Mouse (Mus musculus): ENCODE measurements around the gene Adcy10. TPM values are rescaled to one million over a fixed set of nuclear protein-coding genes. Genes with fewer than 3 reads are reported as not detected.

Adcy10 gene
- polyA plus RNA-seq, 1 experiment from 2014 or later = 0.13 TPM

GRCm38 (mm10) chr1:165586366-165586765, 101.4 kb downstream of the Adcy10 start:
- no peak for ATAC-seq (ENCODE audit: low FRiP score, low TSS enrichment)

GRCm38 (mm10) chr1:165587845-165588244, 102.9 kb downstream of the Adcy10 start:
- Histone ChIP-seq H3K4me2 (ENCODE audit: low read length) (no peak overlapping the region), H3K36me3 (ENCODE audit: control insufficient read depth, insufficient read depth, low read length) (peaks cover 24% of the 10 kb centered on the region), H3K27ac (replicated peaks; ENCODE audit: low read depth, low read length) (no peak overlapping the region), H3K4me3 (replicated peaks; ENCODE audit: low read depth, low read length) (no peak overlapping the region), H3K4me1 (ENCODE audit: control insufficient read depth, insufficient read depth, low read length) (no peaks in the 10 kb centered on the region), H3K9ac (replicated peaks; ENCODE audit: low read length) (no peak overlapping the region), H3K27me3 (ENCODE audit: control insufficient read depth, insufficient read depth, low read length) (no peaks in the 10 kb centered on the region), H3K9me3 (ENCODE audit: control insufficient read depth, low read length) (no peaks in the 10 kb centered on the region)
- WGBS = 85% methylated on average over 8 of the region's 8 CpGs
- ATAC-seq (ENCODE audit: low FRiP score, low TSS enrichment) (no peak), DNase-seq (no peak)

More at GRCm38 (mm10) chr1:165586366-165586765, 101.4 kb downstream of the Adcy10 start:
- 94% methylated on average over 1 of the region's 1 CpGs for WGBS
- H3K9ac ChIP-seq (replicated peaks; ENCODE audit: low read length) = no peak overlapping the region
- H3K27ac ChIP-seq (replicated peaks; ENCODE audit: low read depth, low read length) = no peak overlapping the region
- H3K4me1 ChIP-seq (ENCODE audit: control insufficient read depth, insufficient read depth, low read length) = no peaks in the 10 kb centered on the region
- H3K4me3 ChIP-seq (replicated peaks; ENCODE audit: low read depth, low read length) = no peak overlapping the region
- H3K27me3 ChIP-seq (ENCODE audit: control insufficient read depth, insufficient read depth, low read length) = no peaks in the 10 kb centered on the region
- H3K4me2 ChIP-seq (ENCODE audit: low read length) = no peak overlapping the region
- no peaks in the 10 kb centered on the region for H3K9me3 ChIP-seq (ENCODE audit: control insufficient read depth, low read length)
- H3K36me3 ChIP-seq (ENCODE audit: control insufficient read depth, insufficient read depth, low read length) = peaks cover 9% of the 10 kb centered on the region
- DNase-seq = no peak

- DNase-seq = peak; percentile 32
- Histone ChIP-seq H3K36me3 (ENCODE audit: control insufficient read depth, insufficient read depth, low read length) (peaks cover 33% of the 10 kb centered on the region), H3K27me3 (ENCODE audit: control insufficient read depth, insufficient read depth, low read length) (no peaks in the 10 kb centered on the region), H3K9me3 (ENCODE audit: control insufficient read depth, low read length) (no peaks in the 10 kb centered on the region), H3K9ac (replicated peaks; ENCODE audit: low read length) (no peak overlapping the region), H3K27ac (replicated peaks; ENCODE audit: low read depth, low read length) (no peak overlapping the region; the same call in 1 of the 2 replicates), H3K4me3 (replicated peaks; ENCODE audit: low read depth, low read length) (no peak overlapping the region), H3K4me1 (ENCODE audit: control insufficient read depth, insufficient read depth, low read length) (no peaks in the 10 kb centered on the region), H3K4me2 (ENCODE audit: low read length) (no peak overlapping the region)
- no peak for ATAC-seq (ENCODE audit: low FRiP score, low TSS enrichment)
- 71% methylated on average over 10 of the region's 10 CpGs for WGBS
Measured at GRCm38 (mm10) chr1:165589280-165590048, 104.5 kb downstream of the Adcy10 start.

- 84% methylated on average over 8 of the region's 8 CpGs for WGBS
- ATAC-seq (ENCODE audit: low FRiP score, low TSS enrichment) = no peak
- H3K4me1 ChIP-seq (ENCODE audit: control insufficient read depth, insufficient read depth, low read length) = no peaks in the 10 kb centered on the region
- no peaks in the 10 kb centered on the region for H3K9me3 ChIP-seq (ENCODE audit: control insufficient read depth, low read length)
- no peak overlapping the region for H3K27ac ChIP-seq (replicated peaks; ENCODE audit: low read depth, low read length)
- no peak overlapping the region for H3K4me2 ChIP-seq (ENCODE audit: low read length)
- H3K9ac ChIP-seq (replicated peaks; ENCODE audit: low read length) = no peak overlapping the region
- H3K27me3 ChIP-seq (ENCODE audit: control insufficient read depth, insufficient read depth, low read length) = no peaks in the 10 kb centered on the region
- no peak overlapping the region for H3K4me3 ChIP-seq (replicated peaks; ENCODE audit: low read depth, low read length)
- peaks cover 41% of the 10 kb centered on the region for H3K36me3 ChIP-seq (ENCODE audit: control insufficient read depth, insufficient read depth, low read length)
- DNase-seq = no peak
Measured at GRCm38 (mm10) chr1:165590760-165591159, 105.8 kb downstream of the Adcy10 start.

- no peak for ATAC-seq (ENCODE audit: low FRiP score, low TSS enrichment)
- Histone ChIP-seq H3K27me3 (ENCODE audit: control insufficient read depth, insufficient read depth, low read length) (no peaks in the 10 kb centered on the region), H3K27ac (replicated peaks; ENCODE audit: low read depth, low read length) (no peak overlapping the region), H3K4me2 (ENCODE audit: low read length) (no peak overlapping the region), H3K9me3 (ENCODE audit: control insufficient read depth, low read length) (no peaks in the 10 kb centered on the region), H3K36me3 (ENCODE audit: control insufficient read depth, insufficient read depth, low read length) (peaks cover 54% of the 10 kb centered on the region), H3K4me1 (ENCODE audit: control insufficient read depth, insufficient read depth, low read length) (no peaks in the 10 kb centered on the region), H3K4me3 (replicated peaks; ENCODE audit: low read depth, low read length) (no peak overlapping the region), H3K9ac (replicated peaks; ENCODE audit: low read length) (no peak overlapping the region)
- no peak for DNase-seq
- WGBS = 95% methylated on average over 14 of the region's 14 CpGs
Measured at GRCm38 (mm10) chr1:165592295-165593082, 107.5 kb downstream of the Adcy10 start.

- Histone ChIP-seq H3K27ac (replicated peaks; ENCODE audit: low read depth, low read length) (no peak overlapping the region), H3K27me3 (ENCODE audit: control insufficient read depth, insufficient read depth, low read length) (no peaks in the 10 kb centered on the region), H3K36me3 (ENCODE audit: control insufficient read depth, insufficient read depth, low read length) (peaks cover 62% of the 10 kb centered on the region), H3K4me3 (replicated peaks; ENCODE audit: low read depth, low read length) (no peak overlapping the region), H3K4me1 (ENCODE audit: control insufficient read depth, insufficient read depth, low read length) (no peaks in the 10 kb centered on the region), H3K4me2 (ENCODE audit: low read length) (no peak overlapping the region), H3K9me3 (ENCODE audit: control insufficient read depth, low read length) (no peaks in the 10 kb centered on the region), H3K9ac (replicated peaks; ENCODE audit: low read length) (no peak overlapping the region)
- DNase-seq (no peak), ATAC-seq (ENCODE audit: low FRiP score, low TSS enrichment) (no peak)
- WGBS = 95% methylated on average over 15 of the region's 15 CpGs
Measured at GRCm38 (mm10) chr1:165594699-165595421, 109.9 kb downstream of the Adcy10 start.

GRCm38 (mm10) chr1:165601775-165602280, 116.8 kb downstream of the Adcy10 start:
- no peaks in the 10 kb centered on the region for H3K27me3 ChIP-seq (ENCODE audit: control insufficient read depth, insufficient read depth, low read length)
- 89% methylated on average over 10 of the region's 10 CpGs for WGBS
- DNase-seq = no peak

GRCm38 (mm10) chr1:165603218-165603617, 118.2 kb downstream of the Adcy10 start:
- Histone ChIP-seq H3K9ac (replicated peaks; ENCODE audit: low read length) (no peak overlapping the region), H3K27ac (replicated peaks; ENCODE audit: low read depth, low read length) (no peak overlapping the region), H3K9me3 (ENCODE audit: control insufficient read depth, low read length) (no peaks in the 10 kb centered on the region), H3K4me3 (replicated peaks; ENCODE audit: low read depth, low read length) (no peak overlapping the region), H3K4me2 (ENCODE audit: low read length) (no peak overlapping the region), H3K4me1 (ENCODE audit: control insufficient read depth, insufficient read depth, low read length) (no peaks in the 10 kb centered on the region), H3K27me3 (ENCODE audit: control insufficient read depth, insufficient read depth, low read length) (no peaks in the 10 kb centered on the region), H3K36me3 (ENCODE audit: control insufficient read depth, insufficient read depth, low read length) (peaks cover 50% of the 10 kb centered on the region)
- no peak for DNase-seq
- WGBS = 88% methylated on average over 14 of the region's 14 CpGs
- no peak for ATAC-seq (ENCODE audit: low FRiP score, low TSS enrichment)

More at GRCm38 (mm10) chr1:165601775-165602280, 116.8 kb downstream of the Adcy10 start:
- H3K9ac ChIP-seq (replicated peaks; ENCODE audit: low read length) = no peak overlapping the region
- no peak for ATAC-seq (ENCODE audit: low FRiP score, low TSS enrichment)
- H3K4me2 ChIP-seq (ENCODE audit: low read length) = no peak overlapping the region
- no peaks in the 10 kb centered on the region for H3K4me1 ChIP-seq (ENCODE audit: control insufficient read depth, insufficient read depth, low read length)
- H3K27ac ChIP-seq (replicated peaks; ENCODE audit: low read depth, low read length) = no peak overlapping the region
- H3K9me3 ChIP-seq (ENCODE audit: control insufficient read depth, low read length) = no peaks in the 10 kb centered on the region
- H3K36me3 ChIP-seq (ENCODE audit: control insufficient read depth, insufficient read depth, low read length) = peaks cover 46% of the 10 kb centered on the region
- no peak overlapping the region for H3K4me3 ChIP-seq (replicated peaks; ENCODE audit: low read depth, low read length)
